Mouse (Mus musculus): ENCODE data around the gene Pou3f3. TPM values are rescaled to one million over a fixed set of nuclear protein-coding genes. Genes with fewer than 3 reads are reported as not detected.

Gene Pou3f3
- not detected for polyA plus RNA-seq (2012; fragmentation: generic; extraction: Trizol)

GRCm38 (mm10) chr1:42695578-42695915 lies at the start of gene Pou3f3:
TSS of gene Pou3f3 (plus strand) at chr1:42695768.
- peaks cover 41% of the 10 kb centered on the region for H3K27me3 ChIP-seq (ENCODE audit: control insufficient read depth, insufficient read depth, insufficient read length)
- no peak within 1 kb of the TSS for H3ac ChIP-seq (ENCODE audit: control insufficient read depth, insufficient read length)
- no peaks in the 10 kb centered on the region for H3K36me3 ChIP-seq (ENCODE audit: control insufficient read depth, insufficient read depth)
- TF ChIP-seq USF1 (IDR thresholded peaks at IDR 0.05; ENCODE audit: low read depth) (no peak), POLR2A (IDR thresholded peaks at IDR 0.05; ENCODE audit: insufficient read length, low read depth) (no peak), CEBPB (IDR thresholded peaks at IDR 0.05; ENCODE audit: insufficient read depth, poor library complexity, severe bottlenecking) (no peak), MYOD1 (IDR thresholded peaks at IDR 0.05; ENCODE audit: control insufficient read depth in 1 of 3, insufficient read length in 2 of 3, low read depth in 2 of 3) (no peak), MYOG (IDR thresholded peaks at IDR 0.05; ENCODE audit: control insufficient read depth in 1 of 3, insufficient read depth in 1 of 3, insufficient read length in 2 of 3, low read depth in 2 of 3) (no peak), TCF3 (IDR thresholded peaks at IDR 0.05; ENCODE audit: insufficient read length, low read depth) (no peak), POLR2AphosphoS2 (IDR thresholded peaks at IDR 0.05; ENCODE audit: insufficient read length, low read depth) (no peak), SRF (IDR thresholded peaks at IDR 0.05; ENCODE audit: control insufficient read depth, insufficient read length, low read depth) (no peak), REST (IDR thresholded peaks at IDR 0.05; ENCODE audit: insufficient read depth, insufficient read length) (no peak)
- no peaks in the 10 kb centered on the region for H3K79me2 ChIP-seq (ENCODE audit: control insufficient read depth, insufficient read depth)
- no peak within 1 kb of the TSS for H3K4me2 ChIP-seq (ENCODE audit: low read depth)
- no peak within 1 kb of the TSS for H3K4me3 ChIP-seq

GRCm38 (mm10) chr1:42648366-42648935 lies 47.1 kb upstream of the Pou3f3 start:
- Histone ChIP-seq H3K79me2 (ENCODE audit: control insufficient read depth, insufficient read depth) (no peaks in the 10 kb centered on the region), H3K4me3 (no peak overlapping the region), H3ac (ENCODE audit: control insufficient read depth, insufficient read length) (no peak overlapping the region), H3K4me2 (ENCODE audit: low read depth) (no peak overlapping the region), H3K27me3 (ENCODE audit: control insufficient read depth, insufficient read depth, insufficient read length) (no peaks in the 10 kb centered on the region), H3K36me3 (ENCODE audit: control insufficient read depth, insufficient read depth) (no peaks in the 10 kb centered on the region)
- TF ChIP-seq MAX (IDR thresholded peaks at IDR 0.05; ENCODE audit: low read depth) = no peak
- no peak for TF ChIP-seq MYOD1 (IDR thresholded peaks at IDR 0.05; ENCODE audit: control insufficient read depth in 1 of 3, insufficient read length in 2 of 3, low read depth in 2 of 3)
- no peak for TF ChIP-seq TCF3 (IDR thresholded peaks at IDR 0.05; ENCODE audit: insufficient read length, low read depth)
- no peak for TF ChIP-seq REST (IDR thresholded peaks at IDR 0.05; ENCODE audit: insufficient read depth, insufficient read length)
- no peak for TF ChIP-seq CEBPB (IDR thresholded peaks at IDR 0.05; ENCODE audit: insufficient read depth, poor library complexity, severe bottlenecking)
- TF ChIP-seq POLR2A (IDR thresholded peaks at IDR 0.05; ENCODE audit: insufficient read length, low read depth) = no peak
- no peak for TF ChIP-seq POLR2AphosphoS2 (IDR thresholded peaks at IDR 0.05; ENCODE audit: insufficient read length, low read depth)
- TF ChIP-seq SRF (IDR thresholded peaks at IDR 0.05; ENCODE audit: control insufficient read depth, insufficient read length, low read depth) = no peak
- no peak for TF ChIP-seq MYOG (IDR thresholded peaks at IDR 0.05; ENCODE audit: control insufficient read depth in 1 of 3, insufficient read depth in 1 of 3, insufficient read length in 2 of 3, low read depth in 2 of 3)
- TF ChIP-seq E2F4 (IDR thresholded peaks at IDR 0.05; ENCODE audit: insufficient read depth) = no peak
- TF ChIP-seq USF1 (IDR thresholded peaks at IDR 0.05; ENCODE audit: low read depth) = no peak
- no peak for TF ChIP-seq TCF12 (IDR thresholded peaks at IDR 0.05; ENCODE audit: insufficient read depth, poor library complexity, severe bottlenecking)

- H3K4me2 ChIP-seq (ENCODE audit: low read depth) = no peak overlapping the region
Observed at GRCm38 (mm10) chr1:42651461-42651860, 44.1 kb upstream of the Pou3f3 start.

GRCm38 (mm10) chr1:42667546-42667945 lies 28.0 kb upstream of the Pou3f3 start:
- no peak for TF ChIP-seq TCF3 (IDR thresholded peaks at IDR 0.05; ENCODE audit: insufficient read length, low read depth)

More at GRCm38 (mm10) chr1:42651461-42651860, 44.1 kb upstream of the Pou3f3 start:
- Histone ChIP-seq H3K27me3 (ENCODE audit: control insufficient read depth, insufficient read depth, insufficient read length) (no peaks in the 10 kb centered on the region), H3K36me3 (ENCODE audit: control insufficient read depth, insufficient read depth) (no peaks in the 10 kb centered on the region), H3K79me2 (ENCODE audit: control insufficient read depth, insufficient read depth) (no peaks in the 10 kb centered on the region), H3K4me3 (no peak overlapping the region), H3ac (ENCODE audit: control insufficient read depth, insufficient read length) (no peak overlapping the region)
- TF ChIP-seq REST (IDR thresholded peaks at IDR 0.05; ENCODE audit: insufficient read depth, insufficient read length) = no peak

GRCm38 (mm10) chr1:42680673-42681072 lies 14.9 kb upstream of the Pou3f3 start:
- Histone ChIP-seq H3K27me3 (ENCODE audit: control insufficient read depth, insufficient read depth, insufficient read length) (peaks cover 21% of the 10 kb centered on the region), H3K4me2 (ENCODE audit: low read depth) (no peak overlapping the region), H3K36me3 (ENCODE audit: control insufficient read depth, insufficient read depth) (no peaks in the 10 kb centered on the region), H3K4me3 (no peak overlapping the region), H3K79me2 (ENCODE audit: control insufficient read depth, insufficient read depth) (no peaks in the 10 kb centered on the region), H3ac (ENCODE audit: control insufficient read depth, insufficient read length) (no peak overlapping the region)
- TF ChIP-seq TCF12 (IDR thresholded peaks at IDR 0.05; ENCODE audit: insufficient read depth, poor library complexity, severe bottlenecking) (no peak), POLR2AphosphoS2 (IDR thresholded peaks at IDR 0.05; ENCODE audit: insufficient read length, low read depth) (no peak), MAX (IDR thresholded peaks at IDR 0.05; ENCODE audit: low read depth) (no peak), REST (IDR thresholded peaks at IDR 0.05; ENCODE audit: insufficient read depth, insufficient read length) (no peak), E2F4 (IDR thresholded peaks at IDR 0.05; ENCODE audit: insufficient read depth) (no peak), MYOD1 (IDR thresholded peaks at IDR 0.05; ENCODE audit: control insufficient read depth in 1 of 3, insufficient read length in 2 of 3, low read depth in 2 of 3) (no peak), USF1 (IDR thresholded peaks at IDR 0.05; ENCODE audit: low read depth) (no peak), POLR2A (IDR thresholded peaks at IDR 0.05; ENCODE audit: insufficient read length, low read depth) (no peak), SRF (IDR thresholded peaks at IDR 0.05; ENCODE audit: control insufficient read depth, insufficient read length, low read depth) (no peak), CEBPB (IDR thresholded peaks at IDR 0.05; ENCODE audit: insufficient read depth, poor library complexity, severe bottlenecking) (no peak), MYOG (IDR thresholded peaks at IDR 0.05; ENCODE audit: control insufficient read depth in 1 of 3, insufficient read depth in 1 of 3, insufficient read length in 2 of 3, low read depth in 2 of 3) (no peak), TCF3 (IDR thresholded peaks at IDR 0.05; ENCODE audit: insufficient read length, low read depth) (no peak)

More at GRCm38 (mm10) chr1:42667546-42667945, 28.0 kb upstream of the Pou3f3 start:
- no peak overlapping the region for H3K4me3 ChIP-seq
- H3K27me3 ChIP-seq (ENCODE audit: control insufficient read depth, insufficient read depth, insufficient read length) = no peaks in the 10 kb centered on the region
- no peak overlapping the region for H3K4me2 ChIP-seq (ENCODE audit: low read depth)
- H3K36me3 ChIP-seq (ENCODE audit: control insufficient read depth, insufficient read depth) = no peaks in the 10 kb centered on the region
- H3ac ChIP-seq (ENCODE audit: control insufficient read depth, insufficient read length) = no peak overlapping the region
- no peaks in the 10 kb centered on the region for H3K79me2 ChIP-seq (ENCODE audit: control insufficient read depth, insufficient read depth)
